Mouse (Mus musculus) midbrain, embryonic 16.5 days (tissue): ENCODE measurements around the gene Tnip1. TPM values are rescaled to one million over a fixed set of nuclear protein-coding genes. Genes with fewer than 3 reads are reported as not detected.

Experiments
- ATAC-seq: fragments of 200-750 bp; cut with Nextera tagmentation; 2 replicates; pipeline ENCODE4 v1.8.0; 2017; ENCODE audit warnings: moderate TSS enrichment
- H3K27ac ChIP-seq: fragments of 300-500 bp; sonication (generic); 2 replicates; pipeline ENCODE4 v1.5.1; 2014; ENCODE audit warnings: mild to moderate bottlenecking, low read length, mixed read lengths
- H3K27me3 ChIP-seq: fragments of 300-500 bp; sonication (generic); 2 replicates; pipeline ENCODE4 v1.6.1; 2014; ENCODE audit warnings: low read depth, low read length, mixed read lengths; ENCODE audit not compliant: control insufficient read depth, insufficient read depth
- H3K36me3 ChIP-seq: fragments of 300-500 bp; sonication (generic); 2 replicates; pipeline ENCODE4 v1.6.1; 2014; ENCODE audit warnings: mild to moderate bottlenecking, low read length, moderate library complexity, mixed read lengths; ENCODE audit not compliant: control insufficient read depth, insufficient read depth
- H3K4me1 ChIP-seq: fragments of 300-500 bp; sonication (generic); 2 replicates; pipeline ENCODE4 v1.6.1; 2014; ENCODE audit warnings: mild to moderate bottlenecking, low read length, mixed read lengths; ENCODE audit not compliant: control insufficient read depth, insufficient read depth
- H3K4me2 ChIP-seq: fragments of 300-500 bp; sonication (generic); 2 replicates; pipeline ENCODE4 v1.6.1; 2014; ENCODE audit warnings: mild to moderate bottlenecking, low read length, mixed read lengths
- H3K4me3 ChIP-seq: fragments of 300-500 bp; sonication (generic); 2 replicates; pipeline ENCODE4 v1.5.1; 2014; ENCODE audit warnings: low read depth, mild to moderate bottlenecking, low read length, moderate library complexity, mixed read lengths
- H3K9ac ChIP-seq: fragments of 300-500 bp; sonication (generic); 2 replicates; pipeline ENCODE4 v1.6.1; 2014; ENCODE audit warnings: low read depth, low read length, mixed read lengths
- H3K9me3 ChIP-seq: fragments of 300-500 bp; sonication (generic); replicated peaks from 2 replicates; pipeline ENCODE4 v1.6.1; 2014; ENCODE audit warnings: mild to moderate bottlenecking, low read length, mixed read lengths; ENCODE audit not compliant: control insufficient read depth, poor library complexity, severe bottlenecking
- WGBS: fragments of 180-500 bp; shearing (Covaris S2); extraction: QIAGEN DNeasy Blood & Tissue Kit; methylation state at CpG from one replicate; pipeline ENCODE4 v1.1.7; 2014; 5-methylcytosine and 5-hydroxymethylcytosine counted together
- polyA plus RNA-seq: library from polyadenylated mRNA; unstranded; fragments of >200 nt; fragmentation: Nextera tagmentation; extraction: Ambion mirVana; gene quantifications from 2 replicates; pipeline ENCODE4 v1.2.1, GENCODE M21; 2015

The Tnip1 gene
- polyA plus RNA-seq, 1 experiment from 2014 or later = 17.4 TPM

DNA sequence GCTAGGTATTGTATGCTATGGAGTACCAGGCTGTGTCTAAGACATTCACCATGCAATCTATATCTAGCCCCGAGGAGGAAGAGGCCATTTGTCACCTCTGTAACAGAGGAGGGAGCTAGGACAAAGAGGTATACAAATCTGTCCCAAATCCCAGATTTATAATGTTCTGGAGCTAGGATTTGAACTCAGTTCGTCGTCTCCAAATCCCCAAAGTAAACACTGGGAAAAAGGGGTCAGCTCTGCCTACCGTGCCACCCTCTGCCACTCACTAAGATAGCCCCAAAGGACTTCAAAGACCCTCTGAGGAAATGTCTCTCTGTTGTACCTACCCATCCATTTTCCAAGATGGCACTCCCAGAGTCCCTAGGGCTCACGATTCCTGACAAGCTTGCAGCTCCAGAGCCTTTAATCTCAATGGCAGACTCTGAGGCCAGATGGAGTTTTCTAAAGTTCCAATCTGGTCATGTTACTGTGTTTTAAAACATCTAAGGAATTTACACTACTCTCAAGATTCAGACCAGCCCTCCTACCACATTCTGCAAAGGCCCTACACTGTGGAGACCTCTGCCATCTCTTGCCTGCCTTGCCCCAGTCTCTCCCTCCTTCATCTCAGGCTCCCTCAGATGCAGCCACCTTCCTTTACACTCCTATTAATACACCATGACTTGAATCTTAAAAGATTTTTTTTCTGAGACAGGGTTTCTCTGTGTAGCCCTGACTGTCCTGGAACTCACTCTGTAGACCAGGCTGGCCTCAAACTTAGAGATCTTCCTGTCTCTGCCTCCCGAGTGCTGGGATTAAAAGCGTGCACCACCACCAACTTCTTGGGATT, 50.8 kb downstream of the Tnip1 start:
- no peaks in the 10 kb centered on the region for H3K4me1 ChIP-seq
- no peaks in the 10 kb centered on the region for H3K27me3 ChIP-seq
- no peak overlapping the region for H3K9ac ChIP-seq
- no peak for ATAC-seq
- no peak overlapping the region for H3K27ac ChIP-seq
- no peaks in the 10 kb centered on the region for H3K9me3 ChIP-seq
- no peak overlapping the region for H3K4me3 ChIP-seq
- peaks cover 8% of the 10 kb centered on the region; the same call in 1 of the 2 replicates for H3K36me3 ChIP-seq
- no peak overlapping the region for H3K4me2 ChIP-seq
- WGBS = 94% methylated on average over 7 of the region's 7 CpGs

DNA sequence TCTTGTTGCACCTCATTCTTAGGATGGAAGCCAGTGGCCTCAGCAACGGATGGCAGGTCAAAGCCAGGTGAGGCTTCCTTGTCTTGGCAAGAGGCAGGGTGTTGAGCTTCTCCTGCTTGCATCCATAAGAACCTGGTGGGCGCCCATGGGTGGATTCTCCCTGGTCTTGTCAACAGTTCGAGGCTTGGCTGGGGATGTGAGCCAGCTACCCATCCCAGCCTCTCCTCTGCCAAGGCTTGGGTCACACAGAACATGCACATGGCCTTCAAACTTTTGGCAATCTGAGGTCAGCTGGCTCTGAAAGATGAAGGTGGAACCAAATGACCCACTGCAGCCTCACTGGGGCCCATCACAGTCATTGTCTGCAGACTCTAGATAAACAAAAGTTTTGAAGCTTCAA, 51.5 kb downstream of the Tnip1 start:
- no peak overlapping the region for H3K4me2 ChIP-seq

DNA sequence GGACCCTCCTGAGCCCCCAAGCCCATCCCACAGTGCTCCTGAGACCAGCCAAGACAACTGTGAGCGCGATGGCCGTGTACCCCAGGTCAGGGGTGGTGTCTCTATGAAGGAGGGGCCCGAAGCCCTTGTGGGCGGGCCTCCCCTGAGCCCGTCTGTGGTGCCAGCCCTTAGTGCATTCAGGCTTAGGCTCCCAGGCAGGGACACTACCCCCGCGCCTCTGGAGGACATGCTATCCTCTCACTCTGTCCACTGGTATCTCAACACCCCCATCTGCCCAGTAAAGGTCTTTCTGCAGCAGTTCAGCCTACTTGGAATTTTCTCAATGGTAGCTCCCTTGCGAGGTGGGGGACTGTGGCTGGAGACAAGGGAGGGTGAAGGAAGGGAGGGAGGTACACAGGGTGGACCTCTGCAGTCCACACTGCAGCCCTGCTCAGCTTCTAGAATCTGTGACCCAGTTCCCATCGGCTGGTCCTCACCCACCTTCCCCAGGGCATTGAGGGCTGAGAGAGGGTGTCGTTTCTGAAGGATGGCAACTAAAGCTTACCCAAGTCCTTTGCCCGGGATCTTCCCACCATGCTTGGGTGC, 52.5 kb downstream of the Tnip1 start:
- H3K27ac ChIP-seq = no peak overlapping the region
- WGBS = 92% methylated on average over 12 of the region's 12 CpGs
- peaks cover 1% of the 10 kb centered on the region; the same call in 1 of the 2 replicates for H3K36me3 ChIP-seq
- H3K4me3 ChIP-seq = no peak overlapping the region
- no peaks in the 10 kb centered on the region for H3K27me3 ChIP-seq
- H3K9ac ChIP-seq = no peak overlapping the region
- no peaks in the 10 kb centered on the region for H3K9me3 ChIP-seq
- no peaks in the 10 kb centered on the region for H3K4me1 ChIP-seq
- no peak for ATAC-seq
- H3K4me2 ChIP-seq = no peak overlapping the region

More for the DNA sequence above, 51.5 kb downstream of the Tnip1 start:
- WGBS = 94% methylated on average over 3 of the region's 3 CpGs
- no peaks in the 10 kb centered on the region for H3K4me1 ChIP-seq
- H3K9ac ChIP-seq = no peak overlapping the region
- H3K4me3 ChIP-seq = no peak overlapping the region
- H3K27me3 ChIP-seq = no peaks in the 10 kb centered on the region
- no peak overlapping the region for H3K27ac ChIP-seq
- no peak for ATAC-seq
- peaks cover 3% of the 10 kb centered on the region; the same call in 1 of the 2 replicates for H3K36me3 ChIP-seq
- no peaks in the 10 kb centered on the region for H3K9me3 ChIP-seq

DNA sequence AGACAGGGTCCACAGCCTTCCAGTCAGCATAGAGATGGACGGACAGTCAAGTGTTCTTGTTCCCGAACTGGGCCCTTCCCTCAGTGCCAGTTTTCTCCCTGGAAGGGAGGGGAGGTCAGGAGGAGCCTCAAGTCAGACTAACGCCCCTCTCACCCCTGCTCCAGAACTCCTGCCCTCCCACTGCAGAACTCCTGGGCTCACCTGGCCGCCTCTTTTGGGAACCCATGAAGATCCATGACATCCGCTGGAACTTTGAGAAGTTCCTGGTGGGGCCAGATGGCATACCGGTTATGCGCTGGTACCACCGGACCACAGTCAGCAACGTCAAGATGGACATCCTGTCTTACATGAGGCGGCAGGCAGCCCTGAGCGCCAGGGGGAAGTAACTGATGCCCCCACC, 53.4 kb downstream of the Tnip1 start:
- Histone ChIP-seq H3K9ac (no peak overlapping the region), H3K27ac (no peak overlapping the region), H3K4me1 (no peaks in the 10 kb centered on the region), H3K4me2 (no peak overlapping the region), H3K36me3 (no peaks in the 10 kb centered on the region), H3K9me3 (no peaks in the 10 kb centered on the region), H3K4me3 (no peak overlapping the region), H3K27me3 (no peaks in the 10 kb centered on the region)
- WGBS = 96% methylated on average over 11 of the region's 11 CpGs
- no peak for ATAC-seq

DNA sequence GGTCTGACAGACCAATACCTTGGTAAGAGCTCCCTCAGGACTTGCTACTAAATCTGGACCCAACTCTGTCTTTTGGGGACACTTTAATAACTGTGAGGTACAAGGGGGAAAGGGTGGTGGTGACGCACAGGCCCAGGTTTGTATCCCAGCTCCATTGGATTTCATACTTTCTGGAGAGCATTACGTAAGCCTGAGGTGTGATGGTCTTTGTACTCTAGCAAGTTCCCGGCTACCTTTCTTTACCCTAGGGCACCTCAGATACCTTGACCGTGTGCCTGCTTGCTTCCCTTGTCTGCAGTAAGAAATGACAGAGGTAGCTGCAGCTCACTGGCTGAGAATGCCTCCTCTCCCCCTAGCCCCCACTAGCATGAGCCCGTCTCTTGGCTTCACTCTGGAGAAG, 55.5 kb downstream of the Tnip1 start:
- Histone ChIP-seq H3K36me3 (no peaks in the 10 kb centered on the region), H3K27me3 (no peaks in the 10 kb centered on the region), H3K9me3 (no peaks in the 10 kb centered on the region), H3K4me2 (no peak overlapping the region), H3K9ac (no peak overlapping the region), H3K4me3 (no peak overlapping the region), H3K4me1 (peaks cover 7% of the 10 kb centered on the region; the same call in 1 of the 2 replicates), H3K27ac (no peak overlapping the region)
- 95% methylated on average over 5 of the region's 5 CpGs for WGBS
- ATAC-seq = no peak

DNA sequence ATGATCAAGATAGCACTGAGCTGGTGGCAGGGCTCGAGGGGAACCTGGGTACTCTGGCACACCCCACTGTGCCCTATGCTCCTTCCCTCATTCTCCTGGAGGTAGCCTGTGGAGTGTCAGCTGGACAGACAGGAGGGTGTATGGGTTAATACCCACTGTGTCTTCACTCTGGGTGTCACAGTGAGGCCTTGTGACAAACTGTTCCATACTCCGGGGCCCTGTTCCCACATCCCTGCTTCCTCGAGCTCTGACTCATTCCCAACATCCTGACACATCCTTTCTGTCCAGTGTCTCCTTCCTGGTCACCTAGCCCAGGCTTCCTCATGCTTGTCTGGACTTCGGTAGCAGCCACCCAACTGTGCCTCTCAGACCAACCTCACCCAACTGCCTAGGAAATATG, 56.3 kb downstream of the Tnip1 start:
- no peaks in the 10 kb centered on the region for H3K27me3 ChIP-seq
- WGBS = 91% methylated on average over 4 of the region's 4 CpGs
- H3K4me2 ChIP-seq = no peak overlapping the region
- no peak for ATAC-seq
- H3K9me3 ChIP-seq = no peaks in the 10 kb centered on the region
- no peak overlapping the region for H3K4me3 ChIP-seq
- H3K27ac ChIP-seq = no peak overlapping the region
- H3K36me3 ChIP-seq = no peaks in the 10 kb centered on the region
- H3K9ac ChIP-seq = no peak overlapping the region
- peaks cover 8% of the 10 kb centered on the region; the same call in 1 of the 2 replicates for H3K4me1 ChIP-seq

DNA sequence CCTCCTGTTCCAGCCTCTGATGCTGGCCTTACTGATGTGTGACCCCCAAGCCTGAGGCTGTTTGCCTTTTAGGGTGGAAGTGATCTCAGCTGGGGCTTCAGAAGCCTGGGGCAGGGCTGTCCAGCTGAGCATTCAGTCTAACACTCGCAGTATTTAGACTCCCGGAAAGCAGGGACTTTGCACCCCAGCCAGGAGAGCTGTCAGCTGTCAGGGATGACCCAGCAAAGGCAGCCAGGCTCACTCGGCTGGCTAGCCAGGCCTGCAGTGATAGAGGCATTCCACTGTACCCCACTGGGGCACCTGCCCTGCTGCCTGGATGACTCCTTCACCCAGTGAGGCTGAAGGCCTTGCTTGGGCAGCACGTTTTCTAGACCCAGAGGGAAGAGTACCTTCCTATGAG, 56.8 kb downstream of the Tnip1 start:
- Histone ChIP-seq H3K4me1 (peaks cover 8% of the 10 kb centered on the region; the same call in 1 of the 2 replicates), H3K4me2 (no peak overlapping the region), H3K36me3 (no peaks in the 10 kb centered on the region), H3K9ac (no peak overlapping the region), H3K27me3 (no peaks in the 10 kb centered on the region), H3K9me3 (no peaks in the 10 kb centered on the region), H3K27ac (no peak overlapping the region), H3K4me3 (no peak overlapping the region)
- ATAC-seq = no peak
- 66% methylated on average over 4 of the region's 4 CpGs for WGBS

DNA sequence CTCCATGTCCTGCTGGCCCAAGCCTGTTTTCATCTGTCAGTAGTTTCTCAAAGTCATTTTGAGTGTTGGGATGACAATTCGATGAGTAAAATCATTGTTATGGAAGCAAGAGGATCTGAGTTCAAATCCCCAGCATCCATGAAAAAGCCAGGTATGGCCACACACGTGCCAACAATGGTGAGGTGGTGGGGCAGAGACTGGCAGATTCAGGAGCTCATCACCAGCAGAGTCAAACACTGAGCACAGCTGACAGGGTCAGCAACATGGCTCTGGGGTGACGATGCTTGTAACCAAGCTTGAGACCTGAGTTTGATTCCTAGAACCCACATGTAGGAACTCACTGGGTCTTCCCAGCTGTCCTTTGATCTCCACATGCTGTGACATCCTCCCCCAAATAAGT, 57.6 kb downstream of the Tnip1 start:
- 85% methylated on average over 3 of the region's 3 CpGs for WGBS
- Histone ChIP-seq H3K9me3 (no peaks in the 10 kb centered on the region), H3K27me3 (no peaks in the 10 kb centered on the region), H3K27ac (no peak overlapping the region), H3K4me2 (no peak overlapping the region), H3K9ac (no peak overlapping the region), H3K4me1 (peaks cover 8% of the 10 kb centered on the region; the same call in 1 of the 2 replicates), H3K36me3 (no peaks in the 10 kb centered on the region), H3K4me3 (no peak overlapping the region)
- no peak for ATAC-seq
